Mouse (Mus musculus) intestine, embryonic 14.5 days (tissue): ENCODE measurements around the gene Gm19668. TPM values are rescaled to one million over a fixed set of nuclear protein-coding genes. Genes with fewer than 3 reads are reported as not detected.

Source experiments
- ATAC-seq: fragments of 200-750 bp; cut with Nextera tagmentation; replicated peaks from 2 replicates; pipeline ENCODE4 v1.8.0; 2017; ENCODE audit warnings: low read depth, moderate number of reproducible peaks, moderate TSS enrichment, moderate library complexity; ENCODE audit not compliant: low FRiP score, low TSS enrichment
- DNase-seq: peaks from one replicate; pipeline ENCODE4 v3.0.0-alpha.2; 2018; ENCODE audit warnings: low spot score
- H3K27ac ChIP-seq: fragments of 300-500 bp; sonication (generic); 2 replicates; pipeline ENCODE4 v1.5.1; 2014; ENCODE audit warnings: low read depth, mild to moderate bottlenecking, control low read depth
- H3K27me3 ChIP-seq: fragments of 300-500 bp; sonication (generic); replicated peaks from 2 replicates; pipeline ENCODE4 v1.6.1; 2014; ENCODE audit warnings: low read length, control low read depth; ENCODE audit not compliant: control insufficient read depth, insufficient read depth
- H3K36me3 ChIP-seq: fragments of 300-500 bp; sonication (generic); 2 replicates; pipeline ENCODE4 v1.6.1; 2014; ENCODE audit warnings: low read length, control low read depth; ENCODE audit not compliant: control insufficient read depth, insufficient read depth
- H3K4me1 ChIP-seq: fragments of 300-500 bp; sonication (generic); replicated peaks from 2 replicates; pipeline ENCODE4 v1.6.1; 2014; ENCODE audit warnings: low read length, control low read depth, mixed read lengths; ENCODE audit not compliant: control insufficient read depth, insufficient read depth
- H3K4me2 ChIP-seq: fragments of 300-500 bp; sonication (generic); 2 replicates; pipeline ENCODE4 v1.6.1; 2014; ENCODE audit warnings: low read length
- H3K4me3 ChIP-seq: fragments of 300-500 bp; sonication (generic); 2 replicates; pipeline ENCODE4 v1.5.1; 2014; ENCODE audit warnings: low read depth, low read length, control low read depth, mixed read lengths
- H3K9ac ChIP-seq: fragments of 300-500 bp; sonication (generic); 2 replicates; pipeline ENCODE4 v1.6.1; 2014; ENCODE audit warnings: mild to moderate bottlenecking, low read length
- H3K9me3 ChIP-seq: fragments of 300-500 bp; sonication (generic); 2 replicates; pipeline ENCODE4 v1.6.1; 2016; ENCODE audit warnings: low read length, control low read depth; ENCODE audit not compliant: control insufficient read depth
- WGBS: fragments of 180-500 bp; shearing (Covaris S2); extraction: QIAGEN DNeasy Blood & Tissue Kit; methylation state at CpG from one replicate; pipeline ENCODE4 v1.1.7; 2014; 5-methylcytosine and 5-hydroxymethylcytosine counted together
- polyA plus RNA-seq: library from polyadenylated mRNA; unstranded; fragments of >200 nt; fragmentation: Nextera tagmentation; extraction: Ambion mirVana; gene quantifications from 2 replicates; pipeline ENCODE4 v1.2.1, GENCODE M21; 2014

The Gm19668 gene
- not detected in 2 replicates for polyA plus RNA-seq

DNA sequence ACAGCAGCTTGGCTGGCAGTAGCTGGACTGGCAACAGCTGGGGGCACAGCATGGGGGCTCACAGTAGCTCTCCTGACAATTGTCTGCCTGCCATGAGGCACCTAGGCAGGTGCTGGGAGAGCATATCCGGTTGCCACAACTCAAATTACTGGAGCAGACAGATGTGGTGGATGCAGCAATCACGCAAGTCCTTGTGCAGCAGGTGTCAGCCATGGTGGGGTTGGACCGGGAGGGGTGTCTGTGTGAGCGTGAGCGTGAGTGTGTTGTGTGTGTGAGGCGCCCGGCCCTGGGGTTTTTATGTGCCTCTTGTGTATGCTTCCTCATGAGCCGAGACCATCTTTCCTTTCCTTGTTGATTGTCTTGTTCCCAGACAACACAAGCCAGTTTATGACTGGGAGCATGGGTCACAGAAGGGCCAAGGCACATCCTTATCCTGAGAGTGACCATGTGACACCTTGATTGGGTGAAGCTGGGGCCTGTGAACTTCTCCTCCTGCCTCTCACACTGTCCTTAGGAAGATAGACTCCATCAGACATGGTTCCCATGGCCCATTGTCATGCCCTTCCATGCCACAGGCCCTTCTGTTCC, at the start of gene Gm19668:
Gene Gm19668, minus strand, starts transcription at position 213 of the 588 bp plus-strand sequence.
- H3K4me1 ChIP-seq, result no peaks in the 10 kb centered on the region
- no peaks in the 10 kb centered on the region for H3K9me3 ChIP-seq
- DNase-seq (peak; percentile 52), ATAC-seq (no peak)
- H3K27ac ChIP-seq, result no peak within 1 kb of the TSS
- no peak within 1 kb of the TSS for H3K4me2 ChIP-seq
- H3K27me3 ChIP-seq, result no peaks in the 10 kb centered on the region
- H3K36me3 ChIP-seq, result no peaks in the 10 kb centered on the region
- no peak within 1 kb of the TSS for H3K9ac ChIP-seq
- WGBS, result 50% methylated on average over 8 of the region's 8 CpGs
- H3K4me3 ChIP-seq, result no peak within 1 kb of the TSS

- Histone ChIP-seq H3K4me2 (no peak overlapping the region), H3K27ac (no peak overlapping the region), H3K4me3 (no peak overlapping the region), H3K36me3 (no peaks in the 10 kb centered on the region), H3K9ac (no peak overlapping the region), H3K4me1 (no peaks in the 10 kb centered on the region), H3K9me3 (0 out of 2 replicates have a peak, but pooled peaks cover 10% of the 10 kb centered on the region), H3K27me3 (no peaks in the 10 kb centered on the region)
- DNase-seq, result no peak
- WGBS, result 85% methylated on average over 2 of the region's 2 CpGs
- ATAC-seq, result no peak
These were observed 48.6 kb upstream of the Gm19668 start for GRCm38 (mm10) chr10:77847538-77847937.

- WGBS, result 31% methylated on average over 2 of the region's 2 CpGs
- Histone ChIP-seq H3K9ac (no peak overlapping the region), H3K4me2 (no peak overlapping the region), H3K4me1 (no peaks in the 10 kb centered on the region), H3K27ac (no peak overlapping the region), H3K27me3 (no peaks in the 10 kb centered on the region), H3K9me3 (0 out of 2 replicates have a peak, but pooled peaks cover 10% of the 10 kb centered on the region), H3K4me3 (no peak overlapping the region), H3K36me3 (no peaks in the 10 kb centered on the region)
- DNase-seq (no peak), ATAC-seq (no peak)
These were observed 48.0 kb upstream of the Gm19668 start for GRCm38 (mm10) chr10:77846961-77847360.

DNA sequence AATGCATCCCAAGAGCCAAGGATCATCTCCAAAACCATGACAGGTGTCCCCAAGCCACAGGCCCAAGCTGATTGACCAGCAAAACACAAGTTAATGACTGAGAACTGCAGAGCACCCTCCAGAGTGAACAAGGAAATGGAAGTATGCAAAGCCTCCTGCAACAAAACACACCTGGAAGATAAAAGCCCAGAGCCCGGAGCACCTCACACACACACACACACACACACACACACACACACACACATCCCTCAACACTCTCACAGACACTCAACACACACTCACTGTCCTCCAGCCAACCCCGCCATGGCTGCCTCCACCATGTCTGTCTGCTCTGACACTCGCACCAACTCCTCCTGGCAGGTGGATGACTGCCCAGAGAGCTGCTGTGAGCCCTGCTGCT, 47.6 kb upstream of the Gm19668 start, which contains the start of gene Gm36176:
Gene Gm36176, plus strand, starts transcription at position 301 of the 400 bp plus-strand sequence.
- ATAC-seq (no peak), DNase-seq (no peak)
- Histone ChIP-seq H3K4me3 (no peak within 1 kb of the TSS), H3K27me3 (no peaks in the 10 kb centered on the region), H3K27ac (no peak within 1 kb of the TSS), H3K9me3 (0 out of 2 replicates have a peak, but pooled peaks cover 10% of the 10 kb centered on the region), H3K4me1 (no peaks in the 10 kb centered on the region), H3K4me2 (no peak within 1 kb of the TSS), H3K9ac (no peak within 1 kb of the TSS), H3K36me3 (no peaks in the 10 kb centered on the region)
- WGBS, result 60% methylated on average over 3 of the region's 3 CpGs

- WGBS, result 74% methylated on average over 6 of the region's 6 CpGs
These were observed 40.1 kb upstream of the Gm19668 start for GRCm38 (mm10) chr10:77839006-77839405.

GRCm38 (mm10) chr10:77835647-77836046, 36.7 kb upstream of the Gm19668 start, which contains the start of gene Krtap10-10:
TSS of gene Krtap10-10 (plus strand) at chr10:77835947.
- Histone ChIP-seq H3K27ac (no peak within 1 kb of the TSS), H3K36me3 (no peaks in the 10 kb centered on the region), H3K9ac (no peak within 1 kb of the TSS), H3K9me3 (peaks cover 2% of the 10 kb centered on the region; the same call in 1 of the 2 replicates), H3K4me2 (no peak within 1 kb of the TSS), H3K4me1 (no peaks in the 10 kb centered on the region), H3K4me3 (no peak within 1 kb of the TSS), H3K27me3 (no peaks in the 10 kb centered on the region)
- DNase-seq, result no peak
- ATAC-seq, result no peak
- WGBS, result 64% methylated on average over 9 of the region's 9 CpGs

More at GRCm38 (mm10) chr10:77839006-77839405, 40.1 kb upstream of the Gm19668 start:
- H3K27me3 ChIP-seq, result no peaks in the 10 kb centered on the region
- no peak overlapping the region for H3K27ac ChIP-seq
- no peaks in the 10 kb centered on the region for H3K4me1 ChIP-seq
- H3K9me3 ChIP-seq, result 0 out of 2 replicates have a peak, but pooled peaks cover 3% of the 10 kb centered on the region
- no peak overlapping the region for H3K9ac ChIP-seq
- H3K36me3 ChIP-seq, result no peaks in the 10 kb centered on the region
- ATAC-seq (no peak), DNase-seq (no peak)
- H3K4me3 ChIP-seq, result no peak overlapping the region
- H3K4me2 ChIP-seq, result no peak overlapping the region

DNA sequence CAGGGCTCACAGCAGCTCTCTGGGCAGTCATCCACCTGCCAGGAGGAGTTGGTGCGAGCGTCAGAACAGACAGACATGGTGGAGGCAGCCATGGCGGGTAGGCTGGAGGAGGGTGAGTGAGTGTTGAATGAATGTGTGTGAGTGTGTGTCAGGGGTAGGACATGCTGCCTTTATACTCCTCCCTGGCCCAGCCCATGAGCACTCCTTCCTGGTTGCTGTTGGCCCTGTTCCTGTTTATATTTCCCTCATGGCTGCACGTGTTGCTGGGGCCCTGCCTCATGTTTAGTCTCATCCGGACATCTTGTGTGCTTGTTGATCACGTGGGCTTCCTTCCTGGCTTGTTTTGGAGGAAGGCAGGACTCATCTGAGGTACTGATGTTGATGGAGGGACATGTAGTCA, 28.0 kb upstream of the Gm19668 start, which contains the start of gene Krtap10-4:
Gene Krtap10-4, minus strand, starts transcription at position 145 of the 400 bp plus-strand sequence.
- Histone ChIP-seq H3K4me3 (no peak within 1 kb of the TSS), H3K9ac (no peak within 1 kb of the TSS), H3K4me1 (no peaks in the 10 kb centered on the region), H3K27me3 (no peaks in the 10 kb centered on the region), H3K27ac (no peak within 1 kb of the TSS), H3K36me3 (no peaks in the 10 kb centered on the region), H3K4me2 (no peak within 1 kb of the TSS), H3K9me3 (0 out of 2 replicates have a peak, but pooled peaks cover 5% of the 10 kb centered on the region)
- ATAC-seq, result no peak
- WGBS, result 62% methylated on average over 6 of the region's 6 CpGs
- DNase-seq, result no peak

DNA sequence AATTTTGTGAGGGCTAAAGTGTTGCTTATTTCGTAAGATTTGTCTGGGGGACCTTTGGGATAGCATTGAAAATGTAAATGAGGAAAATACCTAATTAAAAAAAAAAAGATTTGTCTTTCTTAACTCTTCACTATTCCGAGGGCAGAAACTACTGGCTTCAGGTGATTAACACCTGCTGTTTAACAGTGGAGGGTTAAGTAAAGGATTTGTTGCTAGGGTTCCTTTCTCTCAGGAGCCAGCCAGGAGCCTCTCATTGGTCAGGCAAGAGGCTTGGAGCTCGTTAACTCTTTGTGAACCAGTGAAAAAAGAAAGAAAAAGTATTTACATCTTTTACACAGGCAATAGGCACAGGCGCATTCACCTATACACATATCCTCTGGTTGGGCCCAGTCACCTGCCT, 20.3 kb upstream of the Gm19668 start:
- 0 out of 2 replicates have a peak, but pooled peaks cover 5% of the 10 kb centered on the region for H3K9me3 ChIP-seq
- ATAC-seq, result no peak
- no peaks in the 10 kb centered on the region for H3K27me3 ChIP-seq
- no peak overlapping the region for H3K4me3 ChIP-seq
- H3K9ac ChIP-seq, result no peak overlapping the region
- H3K36me3 ChIP-seq, result no peaks in the 10 kb centered on the region
- H3K4me1 ChIP-seq, result no peaks in the 10 kb centered on the region
- no peak overlapping the region for H3K4me2 ChIP-seq
- no peak for DNase-seq
- WGBS, result 37% methylated on average over 4 of the region's 4 CpGs
- no peak overlapping the region for H3K27ac ChIP-seq

DNA sequence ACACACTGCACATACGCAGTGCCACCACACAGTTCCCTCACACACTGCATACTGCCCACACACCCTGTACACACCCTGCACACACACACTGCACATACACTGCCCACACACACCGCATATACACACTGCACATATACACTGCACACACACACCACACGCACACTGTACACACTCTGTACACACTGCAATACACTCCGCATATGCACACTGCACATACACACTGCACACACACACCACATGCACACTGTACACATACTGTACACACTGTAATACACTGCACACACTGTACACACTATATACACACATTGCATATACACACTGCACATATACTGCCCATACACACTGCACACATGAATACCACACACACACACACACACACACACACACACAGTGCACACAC, 19.6 kb upstream of the Gm19668 start:
- H3K36me3 ChIP-seq, result no peaks in the 10 kb centered on the region
- 96% methylated on average over 4 of the region's 4 CpGs for WGBS

More for the DNA sequence above, 19.6 kb upstream of the Gm19668 start:
- H3K4me2 ChIP-seq, result no peak overlapping the region
- no peaks in the 10 kb centered on the region for H3K4me1 ChIP-seq
- H3K4me3 ChIP-seq, result no peak overlapping the region
- no peaks in the 10 kb centered on the region for H3K9me3 ChIP-seq
- H3K9ac ChIP-seq, result no peak overlapping the region
- H3K27ac ChIP-seq, result no peak overlapping the region
- ATAC-seq, result no peak
- H3K27me3 ChIP-seq, result no peaks in the 10 kb centered on the region
- DNase-seq, result no peak
